Mouse (Mus musculus) liver, embryonic 14.5 days (tissue): ENCODE measurements at regions not wholly inside any gene's neighbourhood (a gene's known extent, or its start where the extent isn't known, plus 50 kb on each side); places are given as distances from the start of the nearest gene placed in this dataset.

Source experiments
- CTCF ChIP-seq: IDR thresholded peaks from 2 replicates; pipeline ENCODE4 v1.5.1; 2016; ENCODE audit warnings: antibody characterized with exemption, low read depth, control low read depth
- EP300 ChIP-seq: IDR thresholded peaks from 2 replicates; pipeline ENCODE4 v1.6.1; 2016; ENCODE audit warnings: antibody characterized with exemption, low read depth

GRCm38 (mm10) chr13:56362238-56362637 lies 64.2 kb upstream of the Gm3045 start:
- TF ChIP-seq CTCF (no peak), EP300 (no peak)
